Mouse (Mus musculus): ENCODE results near the gene Pm20d1. TPM values are rescaled to one million over a fixed set of nuclear protein-coding genes. Genes with fewer than 3 reads are reported as not detected.

Pm20d1 gene
- polyA plus RNA-seq, 1 experiment from 2014 or later: 0.20 TPM

Other genes with a start within 250 kb of the Pm20d1 start
- gene Avpr1b, start 198.1 kb upstream of the Pm20d1 start, polyA plus RNA-seq (2014; fragmentation: Nextera tagmentation; extraction: Ambion mirVana): not detected in 2 replicates
- gene Ctse, start 159.1 kb upstream of the Pm20d1 start, polyA plus RNA-seq (2014; fragmentation: Nextera tagmentation; extraction: Ambion mirVana): not detected in 2 replicates
- gene Rab7b, start 108.7 kb upstream of the Pm20d1 start, polyA plus RNA-seq (2014; fragmentation: Nextera tagmentation; extraction: Ambion mirVana): 0.12 and 1.6 TPM in 2 replicates
- 0.04 and 0.13 TPM in 2 replicates for gene Slc26a9, start 53.4 kb upstream of the Pm20d1 start, polyA plus RNA-seq (2014; fragmentation: Nextera tagmentation; extraction: Ambion mirVana)
- gene Slc41a1, start 30.1 kb downstream of the Pm20d1 start, polyA plus RNA-seq (2014; fragmentation: Nextera tagmentation; extraction: Ambion mirVana): 7.5 and 12.9 TPM in 2 replicates
- gene Rab29, start 69.8 kb downstream of the Pm20d1 start, polyA plus RNA-seq (2014; fragmentation: Nextera tagmentation; extraction: Ambion mirVana): 3.7 and 8.8 TPM in 2 replicates
- gene Nucks1, start 113.2 kb downstream of the Pm20d1 start, polyA plus RNA-seq (2014; fragmentation: Nextera tagmentation; extraction: Ambion mirVana): 39.6 and 59.8 TPM in 2 replicates
- gene Slc45a3, start 165.6 kb downstream of the Pm20d1 start, polyA plus RNA-seq (2014; fragmentation: Nextera tagmentation; extraction: Ambion mirVana): 2.6 and 6.4 TPM in 2 replicates
- gene Elk4, start 210.2 kb downstream of the Pm20d1 start, polyA plus RNA-seq (2014; fragmentation: Nextera tagmentation; extraction: Ambion mirVana): 14.4 and 17.1 TPM in 2 replicates